Mouse (Mus musculus) natural killer cell, adult 2 months (primary cell): ENCODE measurements around the gene Usp39.

Experiments
- DNase-seq, 2 experiments: peaks; one replicate each; pipeline ENCODE4 v3.0.0; 2022; ENCODE audit warnings: low spot score in 2 of 2

Gene Usp39

DNA sequence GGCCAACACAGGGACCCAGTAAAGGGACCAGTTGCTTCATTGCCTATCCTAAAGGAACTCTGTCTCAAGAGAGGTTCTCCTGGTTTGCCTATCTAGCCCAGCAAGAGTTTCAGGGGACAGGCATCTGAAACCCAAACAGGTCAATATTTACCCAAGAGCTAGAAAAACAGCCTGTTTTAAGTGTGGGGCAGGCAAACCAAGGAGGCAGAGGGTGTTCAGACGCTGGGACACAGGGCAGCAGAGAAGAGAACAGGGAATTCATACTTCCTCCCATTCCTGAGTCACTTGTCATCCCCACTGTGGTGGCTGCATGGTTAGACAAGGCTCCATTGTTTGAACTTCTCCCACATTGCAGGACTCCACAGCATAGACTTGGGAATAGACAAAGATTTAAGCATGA is 26.6 kb upstream of the Usp39 start:
- DNase-seq = no peak

DNA sequence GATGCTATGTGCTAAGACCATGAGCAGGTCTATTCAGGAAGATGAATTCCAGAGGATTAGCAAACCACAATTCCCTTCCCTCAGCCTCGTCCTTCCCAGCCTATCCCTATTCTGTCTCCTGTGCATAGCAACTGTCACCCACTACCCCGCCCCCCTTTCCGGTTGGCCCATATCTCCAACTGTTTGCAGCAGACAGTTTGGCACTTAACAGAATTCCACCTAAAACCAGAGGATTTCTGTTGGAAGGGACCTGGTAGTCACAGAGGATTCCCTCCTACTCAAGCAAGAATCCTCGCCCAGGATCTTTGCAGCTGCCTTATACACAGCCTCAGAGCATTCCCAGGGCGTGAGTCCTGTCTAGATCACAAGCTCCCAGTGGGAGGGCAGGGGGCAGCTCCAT is 26.2 kb upstream of the Usp39 start:
- DNase-seq = no peak

DNA sequence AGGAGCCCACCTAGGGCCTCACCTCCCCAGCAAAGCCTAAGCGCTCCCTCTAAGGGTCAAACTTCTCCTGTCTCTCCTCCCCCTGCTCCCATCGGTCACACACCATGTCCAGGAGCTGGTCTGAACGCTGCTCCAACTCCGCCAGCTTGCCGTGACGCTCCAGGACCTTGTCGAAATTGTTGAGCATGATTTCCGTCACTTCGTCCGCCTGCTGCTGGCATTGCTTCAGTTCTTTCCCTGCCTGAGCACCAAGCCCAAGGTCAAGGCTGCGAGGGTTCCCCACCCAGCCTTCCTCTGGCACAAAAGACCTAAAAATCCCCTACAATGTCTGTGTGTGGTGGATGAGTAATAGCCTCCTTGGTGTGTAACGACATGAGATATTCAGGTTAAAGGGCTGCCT is 25.1 kb upstream of the Usp39 start:
- no peak for DNase-seq

DNA sequence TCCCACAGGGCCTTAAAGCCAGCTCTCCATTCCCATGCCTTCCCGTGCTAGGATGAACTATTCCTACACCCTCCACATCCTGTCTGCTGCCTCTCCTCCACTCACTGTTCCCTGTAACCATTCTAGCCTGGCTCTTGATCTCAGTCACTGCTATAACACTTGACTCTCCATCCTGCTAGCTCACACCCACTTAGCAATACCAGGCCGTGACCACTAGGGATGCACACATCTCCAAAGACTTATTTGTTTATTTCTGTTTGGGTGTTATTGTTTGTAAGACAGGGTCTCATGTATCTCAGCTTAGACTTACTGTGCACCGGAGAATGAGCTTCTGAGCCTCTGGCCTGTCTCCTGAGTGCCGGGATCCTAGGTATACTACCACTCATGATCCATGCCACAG is 24.6 kb upstream of the Usp39 start:
- no peak for DNase-seq

DNA sequence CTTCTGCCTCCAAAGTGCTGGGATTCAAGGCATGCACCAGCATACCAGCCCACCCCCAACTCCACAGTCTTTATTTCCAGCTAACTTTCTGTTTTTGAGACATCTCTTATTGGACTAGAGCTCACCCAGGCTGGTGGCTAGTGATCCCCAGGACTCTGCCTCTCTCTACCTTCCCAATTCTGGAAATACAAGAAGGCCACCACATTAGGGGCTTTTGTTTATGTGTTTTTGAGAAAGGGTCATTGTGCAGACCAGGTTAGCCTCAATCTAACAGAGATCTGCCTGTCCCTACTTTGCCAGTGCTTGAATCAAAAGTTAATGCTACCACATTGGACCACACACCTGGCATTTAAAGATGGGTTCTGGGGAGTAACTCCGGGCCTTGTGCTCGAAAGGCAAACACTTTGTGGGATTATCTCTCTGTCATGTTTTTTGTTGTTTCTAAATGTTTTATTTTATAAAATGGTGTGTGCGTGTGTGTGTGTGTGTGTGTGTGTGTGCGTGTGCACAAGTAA is 22.5 kb upstream of the Usp39 start:
- DNase-seq = no peak

DNA sequence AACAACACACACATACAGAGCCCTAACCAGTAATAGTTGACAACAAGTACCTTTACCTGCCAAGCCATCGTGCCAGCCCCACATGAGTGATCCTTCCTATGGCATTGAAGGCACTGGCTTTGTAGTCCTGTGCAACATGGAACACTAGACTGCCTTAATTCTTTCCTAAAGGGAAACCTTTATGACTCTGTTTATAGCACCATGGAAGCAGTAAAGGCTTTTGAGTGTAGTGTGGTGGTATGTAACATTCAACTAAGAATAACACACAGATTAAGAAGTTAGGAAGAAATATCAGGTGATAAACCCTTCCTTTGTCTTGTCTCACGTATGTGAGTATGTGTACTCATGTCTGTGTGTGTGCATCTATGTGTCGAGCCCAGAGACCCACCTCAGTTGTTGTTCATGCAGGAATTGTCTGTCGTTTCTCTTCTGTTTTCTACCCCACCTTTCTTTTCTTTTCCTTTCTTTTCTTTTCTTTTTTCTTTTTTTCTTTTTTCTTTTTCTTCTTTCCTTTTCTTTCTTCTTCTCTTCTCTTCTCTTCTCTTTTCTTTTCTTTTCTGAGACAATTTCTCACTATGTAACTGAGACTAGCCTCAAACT is 22.0 kb upstream of the Usp39 start, which contains the start of gene Rnf181:
TSS of gene Rnf181 (minus strand) at position 113 of the 600 bp plus-strand sequence.
- no peak for DNase-seq

DNA sequence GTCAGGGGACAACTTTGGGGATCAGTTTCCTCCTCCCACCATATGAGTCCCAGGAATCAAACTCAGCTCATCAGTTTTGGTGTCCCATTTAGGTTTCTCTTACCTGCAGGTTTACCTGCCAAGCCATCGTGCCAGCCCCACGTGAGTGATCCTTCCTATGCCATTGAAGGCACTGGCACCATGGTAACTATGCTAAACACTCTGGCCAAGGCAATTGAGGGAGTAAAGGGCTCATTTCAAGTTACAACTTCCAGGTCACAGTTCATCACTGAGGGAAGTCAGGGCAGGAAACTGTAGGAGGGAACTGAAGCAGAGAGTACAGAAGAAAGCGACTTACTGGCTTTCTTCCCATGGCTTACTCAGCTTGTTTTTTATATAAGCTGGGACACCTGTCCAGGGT is 21.3 kb upstream of the Usp39 start:
- DNase-seq = no peak

DNA sequence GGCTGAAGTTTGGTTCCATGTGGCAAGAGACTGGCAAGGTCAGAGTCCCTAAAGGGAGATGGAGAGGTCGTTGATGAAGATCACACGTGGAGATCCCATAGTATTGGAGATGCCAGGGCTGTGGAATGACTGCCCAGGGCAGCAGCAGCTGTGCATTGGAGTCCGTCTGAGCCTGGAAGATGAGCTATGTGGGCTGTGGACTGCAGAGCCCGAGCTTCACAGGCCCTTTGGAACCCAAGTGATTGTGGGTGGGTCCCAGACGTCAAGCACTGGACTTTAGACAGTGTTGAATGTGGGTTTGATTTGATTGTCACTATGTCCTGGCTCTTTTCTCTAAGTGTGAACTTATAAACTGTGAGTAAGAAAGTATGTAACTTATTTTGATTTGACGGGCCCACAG is 20.0 kb upstream of the Usp39 start:
- no peak for DNase-seq

DNA sequence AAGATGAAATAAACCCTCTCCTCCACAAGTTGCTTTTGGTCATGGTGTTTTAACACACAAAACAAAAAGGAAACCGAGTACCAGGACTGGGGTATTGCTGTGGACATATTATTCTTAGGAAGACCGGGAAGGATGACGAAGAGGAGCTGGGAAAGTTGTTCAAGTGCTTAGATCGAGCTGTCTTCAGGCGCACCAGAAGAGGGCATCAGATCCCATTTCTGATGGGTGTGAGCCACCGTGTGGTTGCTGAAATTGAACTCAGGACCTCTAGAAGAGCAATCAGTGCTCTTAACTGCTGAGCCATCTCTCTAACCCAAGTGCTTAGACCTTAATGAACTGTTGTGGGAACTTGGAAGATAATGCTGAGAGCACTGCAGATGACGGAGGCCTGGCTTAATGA is 19.0 kb upstream of the Usp39 start:
- DNase-seq = no peak

DNA sequence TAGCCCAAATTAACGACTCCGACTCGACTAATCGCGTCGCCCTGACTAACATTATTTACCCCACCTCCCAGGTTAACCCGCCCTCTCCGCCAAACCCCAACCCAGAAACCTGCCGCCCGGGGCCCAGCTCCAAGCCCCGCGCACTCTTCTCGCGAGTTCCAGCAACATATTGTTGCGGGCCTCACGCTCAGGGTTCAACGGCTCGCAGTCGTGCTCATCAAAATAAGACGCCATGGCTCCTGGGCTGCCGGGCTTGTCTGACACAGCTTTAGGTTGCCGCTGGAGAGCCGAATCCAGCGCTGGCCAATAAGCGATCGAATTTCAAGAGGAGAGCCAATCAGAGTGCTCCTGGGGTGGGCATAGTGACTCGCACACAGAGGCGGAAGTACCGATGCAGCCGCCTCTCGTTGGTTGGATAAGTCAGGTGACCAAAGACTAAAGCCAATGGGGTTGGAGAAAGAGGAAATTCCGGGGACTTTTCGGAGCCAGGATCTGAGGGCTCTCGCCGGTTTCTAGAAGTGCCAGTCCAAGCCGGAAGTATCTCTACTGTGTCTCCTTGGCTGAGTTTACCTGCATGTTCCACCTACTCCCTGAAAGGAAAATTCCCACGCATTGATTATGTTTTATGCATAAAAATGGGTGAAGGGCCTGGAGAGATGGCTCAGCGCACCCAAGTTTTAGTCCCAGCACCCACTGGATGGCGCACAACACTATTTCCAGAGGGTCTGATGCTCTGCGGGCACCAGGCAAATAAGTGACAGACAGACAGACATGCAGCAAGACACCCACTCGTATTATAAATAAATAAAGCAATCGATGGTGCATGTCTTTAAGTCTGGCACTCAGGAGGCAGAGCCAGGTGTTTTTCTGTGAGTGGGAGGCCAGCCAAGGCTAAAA is 17.4 kb upstream of the Usp39 start:
- peak; percentile 96 for DNase-seq

DNA sequence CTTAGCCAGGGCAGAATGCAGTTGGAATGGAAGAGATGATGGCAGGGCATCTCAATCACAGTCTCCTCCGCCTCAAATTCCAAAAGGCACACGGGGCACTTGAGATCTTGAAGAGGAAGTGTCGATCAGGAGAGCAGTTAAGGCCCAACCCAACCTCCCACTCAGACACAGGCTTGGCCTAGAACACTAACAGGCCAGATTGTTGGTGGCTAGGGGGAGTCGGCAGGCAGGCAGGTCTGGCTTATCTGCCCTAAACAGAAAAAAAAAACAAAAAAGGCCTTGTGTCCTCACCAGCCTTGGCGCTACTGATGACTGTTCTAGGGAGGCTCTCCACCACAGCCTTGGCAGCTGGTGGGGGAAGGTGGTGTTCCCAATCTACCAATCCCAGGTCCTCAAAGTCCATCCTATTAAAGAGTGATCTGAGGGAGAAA is 16.2 kb upstream of the Usp39 start:
- DNase-seq = no peak

DNA sequence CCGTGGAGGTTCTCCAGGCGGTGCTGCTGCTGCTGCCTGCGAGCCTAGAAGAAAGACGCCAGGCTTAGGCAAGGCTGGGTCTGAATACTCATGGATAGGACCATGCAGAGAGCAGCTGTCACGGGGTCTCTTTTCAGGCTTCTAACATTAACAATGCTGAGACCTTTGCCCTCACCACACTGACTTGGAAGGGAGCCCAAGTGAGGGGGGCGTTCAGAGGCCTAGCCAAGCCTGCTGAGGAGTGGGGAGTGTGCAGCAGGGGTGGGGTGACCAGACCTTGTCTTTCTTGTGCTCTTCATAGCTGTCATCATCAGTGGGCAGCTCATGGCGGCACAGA is 15.6 kb upstream of the Usp39 start:
- no peak for DNase-seq

DNA sequence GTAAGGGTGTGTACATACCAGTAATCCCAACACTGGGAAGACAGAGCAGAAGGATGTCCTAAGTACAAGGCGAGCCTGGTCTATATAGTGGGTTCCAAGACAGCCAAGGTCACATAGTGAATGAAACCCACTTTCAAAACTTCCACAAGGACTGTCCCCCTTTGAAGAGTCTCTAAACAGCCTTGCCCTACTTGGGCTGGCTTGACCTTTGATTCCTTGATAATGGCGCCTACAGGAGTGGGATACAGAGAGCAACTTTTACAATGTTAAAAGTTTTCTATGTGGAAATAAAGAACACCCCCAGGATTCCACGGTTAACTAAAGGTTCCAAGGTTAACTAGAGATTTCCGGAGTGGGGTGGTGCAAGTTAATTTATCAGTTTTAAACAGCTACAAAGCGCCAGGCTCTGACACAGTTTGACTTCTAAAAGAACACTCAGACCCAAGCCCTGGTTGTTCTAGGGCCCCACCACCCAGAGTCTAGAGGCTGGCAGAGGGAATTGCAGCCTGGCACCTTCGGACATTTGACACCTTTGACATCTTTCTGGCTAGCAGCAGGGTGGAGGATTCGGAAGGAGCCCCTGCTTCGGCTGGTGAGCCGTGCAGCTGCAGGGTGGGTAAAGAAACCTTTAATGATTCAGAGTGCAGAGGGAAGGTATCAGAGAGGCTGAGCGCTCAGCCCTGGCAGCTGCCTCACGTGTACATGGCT is 15.1 kb upstream of the Usp39 start:
- no peak for DNase-seq

DNA sequence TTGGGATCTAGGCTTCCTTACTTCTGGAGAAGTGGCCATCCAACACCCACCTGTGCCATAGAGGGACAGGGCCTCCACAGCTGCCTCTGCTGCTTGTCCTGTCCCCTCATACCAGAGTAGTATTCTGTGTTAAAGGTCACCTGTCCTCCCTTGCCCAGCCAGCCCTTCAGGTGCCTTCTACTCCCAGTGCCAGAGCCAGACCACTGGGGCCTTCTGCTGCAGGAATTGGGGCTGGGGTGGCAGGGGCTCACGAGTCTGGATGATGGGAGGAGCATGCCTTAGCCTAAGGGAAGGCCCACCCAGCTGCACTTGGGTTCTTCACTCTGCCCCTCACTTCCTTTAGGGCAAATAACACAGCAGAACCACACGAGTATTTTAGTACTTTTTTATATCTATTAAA is 14.4 kb upstream of the Usp39 start:
- no peak for DNase-seq

DNA sequence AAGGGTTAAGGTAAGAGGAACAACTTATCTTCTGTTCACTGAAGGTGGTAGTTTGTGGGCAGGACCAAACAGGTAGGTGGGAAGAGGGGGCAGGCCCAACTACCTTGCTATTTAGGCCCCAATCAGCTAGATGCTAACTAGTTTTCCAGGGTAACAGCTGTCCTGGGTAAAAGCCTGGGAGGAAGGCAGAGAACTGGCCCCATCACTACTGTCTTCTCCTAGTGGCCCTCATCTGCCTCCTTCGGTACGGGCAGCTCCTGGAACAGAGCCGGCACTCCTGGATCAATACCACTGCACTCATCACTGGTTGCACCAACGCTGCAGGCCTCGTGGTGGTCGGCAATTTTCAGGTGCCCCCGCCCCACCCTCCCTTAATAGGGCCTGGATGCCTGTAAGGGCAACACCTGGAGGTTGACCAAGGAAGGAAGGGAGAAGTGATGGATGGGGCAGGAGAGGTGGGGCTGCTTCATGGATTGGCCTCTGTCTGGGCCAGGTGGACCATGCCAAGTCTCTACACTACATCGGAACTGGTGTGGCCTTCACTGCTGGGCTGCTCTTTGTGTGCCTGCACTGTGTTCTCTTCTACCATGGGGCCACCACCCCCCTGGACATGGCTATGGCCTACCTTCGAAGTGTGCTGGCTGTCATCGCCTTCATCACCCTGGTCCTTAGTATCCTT is 13.2 kb upstream of the Usp39 start:
- DNase-seq = no peak

DNA sequence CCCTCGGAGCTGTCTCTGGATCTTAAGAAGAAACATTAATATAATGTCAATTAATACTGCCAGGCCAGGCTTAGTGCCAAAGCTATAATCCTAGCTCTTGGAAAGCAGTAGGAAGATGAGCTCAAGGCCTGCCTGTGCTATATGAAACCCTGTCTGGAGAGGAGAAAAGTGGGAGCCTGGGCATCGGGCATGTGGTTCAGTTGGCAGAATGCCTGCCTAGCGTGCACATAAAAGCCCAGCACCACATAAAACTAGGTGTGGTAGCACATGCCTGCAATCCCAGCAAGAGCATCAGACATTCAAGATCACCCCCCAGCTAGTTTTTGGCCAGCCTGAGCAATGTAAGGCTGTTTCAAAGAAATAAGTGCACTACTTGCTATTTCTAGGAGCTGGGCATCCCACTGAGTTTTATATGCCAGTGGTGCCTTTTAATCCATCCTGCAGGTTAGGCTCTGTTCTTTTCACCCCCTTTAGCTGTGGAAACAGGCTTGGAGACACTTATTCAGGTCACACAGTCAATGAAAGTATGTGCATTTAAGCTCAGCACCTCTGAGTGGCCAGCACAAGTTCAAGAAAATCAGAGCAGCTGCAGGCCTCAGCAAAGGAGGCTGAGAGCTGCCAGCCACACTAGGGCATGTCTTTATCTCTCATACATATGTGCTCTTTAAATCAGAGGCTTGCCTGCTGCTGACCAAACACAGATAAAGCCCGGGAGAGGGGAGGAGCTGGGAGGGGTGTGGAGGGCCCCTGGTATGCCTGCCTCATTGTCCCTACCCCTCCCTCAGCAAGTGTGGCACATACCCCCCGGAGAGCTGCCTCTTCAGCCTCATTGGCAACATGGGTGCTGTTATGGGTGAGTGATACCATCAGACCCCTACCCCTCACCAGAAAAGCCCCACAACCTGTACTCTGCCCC is 12.4 kb upstream of the Usp39 start:
- DNase-seq = no peak

DNA sequence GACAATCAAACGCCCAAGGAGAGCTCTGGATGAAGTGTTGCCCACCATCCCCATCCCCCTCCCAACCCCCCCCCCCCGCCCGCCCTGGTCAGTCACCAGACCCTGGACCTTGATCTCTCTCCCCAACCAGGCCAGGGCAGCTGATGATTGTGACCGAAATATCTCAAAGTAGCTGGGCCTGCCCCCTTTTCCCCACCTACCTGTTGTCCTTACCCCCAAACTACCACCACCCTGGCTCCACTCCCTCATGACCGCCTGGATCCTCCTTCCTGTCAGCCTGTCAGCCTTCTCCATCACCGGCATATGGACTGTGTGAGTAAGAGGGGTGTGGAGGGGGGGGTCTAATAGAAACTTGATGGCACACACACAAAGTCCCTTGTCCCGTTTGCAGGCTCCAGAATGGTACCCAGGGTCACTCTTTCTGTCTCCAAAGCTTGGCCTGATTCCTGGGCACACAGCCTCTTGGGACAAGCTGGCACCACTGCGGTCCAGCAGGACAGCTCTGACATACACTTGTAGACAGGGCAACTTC is 11.1 kb upstream of the Usp39 start:
- no peak for DNase-seq

DNA sequence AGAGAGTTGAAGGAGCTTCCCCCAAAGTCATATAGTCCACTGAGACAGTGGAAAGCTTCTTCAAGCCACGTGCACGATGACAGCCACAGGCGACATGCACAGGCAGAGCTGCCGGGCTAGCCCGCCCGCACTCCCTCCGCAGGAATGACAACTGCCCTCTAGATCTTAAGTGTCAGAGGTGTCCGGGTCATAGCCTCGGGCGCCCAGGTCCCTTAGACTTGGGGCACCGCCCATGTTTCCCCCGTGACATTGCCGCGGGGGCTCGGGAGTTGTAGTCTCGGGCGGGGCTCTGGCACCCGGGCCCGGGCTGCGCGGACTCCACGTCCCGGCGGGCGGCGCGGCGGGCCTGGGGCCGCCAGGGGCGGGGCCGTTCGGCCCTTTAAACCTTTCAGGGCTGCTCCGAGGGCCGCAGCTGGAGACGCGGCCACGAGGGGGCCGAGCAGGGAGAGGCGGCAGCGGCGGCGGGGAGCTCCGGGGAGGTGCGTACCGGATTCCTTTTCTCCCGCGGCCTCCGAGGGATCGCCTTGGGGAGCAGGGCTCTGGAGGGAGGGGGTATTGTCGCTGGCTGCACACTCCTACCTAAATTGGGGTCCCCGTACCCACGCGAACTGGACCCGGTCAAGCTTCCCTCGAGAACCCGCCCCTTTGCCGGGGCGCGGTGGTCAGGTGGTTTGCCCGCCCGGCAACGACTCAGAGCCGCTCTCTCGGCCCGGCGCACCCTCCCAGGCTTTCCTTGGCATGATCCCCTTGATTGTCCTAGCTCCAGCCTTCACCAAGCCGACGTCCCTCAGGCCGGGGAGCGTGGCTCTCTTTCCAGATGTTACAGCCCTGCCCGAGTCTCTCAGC is 10.3 kb upstream of the Usp39 start, which contains the start of gene Tmem150a:
TSS of gene Tmem150a (plus strand) at position 382 of the 846 bp plus-strand sequence.
- peak; percentile 61 to 67 for DNase-seq

DNA sequence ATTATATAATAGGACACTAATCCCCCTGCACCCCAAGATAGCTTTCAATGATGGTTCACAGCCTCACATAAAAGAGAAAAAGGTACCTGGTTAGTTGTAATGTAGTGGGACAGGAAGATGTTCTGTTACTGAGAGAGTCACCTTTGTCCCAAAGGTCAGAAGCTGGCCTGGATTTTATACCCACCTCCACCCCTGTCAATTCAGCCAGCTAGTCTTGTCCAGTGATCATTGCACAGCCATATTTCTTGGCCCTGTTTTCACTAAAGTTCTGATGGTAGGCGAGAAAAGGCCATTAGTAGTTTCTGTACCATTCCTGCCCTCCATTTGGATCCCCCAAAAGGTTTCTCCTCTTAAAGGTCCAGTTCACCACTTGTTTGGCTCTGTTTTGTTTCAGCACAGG is 9.0 kb upstream of the Usp39 start:
- DNase-seq = no peak
